Mouse (Mus musculus): ENCODE measurements around the gene Zfp426.

The Zfp426 gene

GRCm38 (mm10) chr9:20453647-20454046 is 38.9 kb downstream of the Zfp426 start:
- DNase-seq = no peak

DNA sequence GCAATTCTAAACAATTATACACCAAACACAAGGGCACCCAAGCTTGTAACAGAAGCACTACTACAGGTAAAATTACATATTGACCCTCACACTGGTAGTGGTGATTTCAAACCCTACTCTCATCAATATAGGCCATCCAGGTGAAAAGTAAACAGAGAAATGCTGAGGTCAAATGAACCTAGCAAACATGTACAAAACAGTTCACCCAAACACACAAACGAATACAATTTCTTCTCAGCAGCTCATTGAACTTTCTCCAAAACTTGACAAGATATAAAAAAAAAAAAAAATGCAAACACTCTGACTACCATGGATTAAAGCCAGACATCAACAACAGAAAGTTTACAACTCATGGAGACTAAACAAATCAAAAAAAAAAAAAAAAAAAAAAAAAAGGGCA is 41.1 kb downstream of the Zfp426 start:
- DNase-seq = no peak

GRCm38 (mm10) chr9:20443183-20443783 is 49.3 kb downstream of the Zfp426 start:
- no peak for DNase-seq

DNA sequence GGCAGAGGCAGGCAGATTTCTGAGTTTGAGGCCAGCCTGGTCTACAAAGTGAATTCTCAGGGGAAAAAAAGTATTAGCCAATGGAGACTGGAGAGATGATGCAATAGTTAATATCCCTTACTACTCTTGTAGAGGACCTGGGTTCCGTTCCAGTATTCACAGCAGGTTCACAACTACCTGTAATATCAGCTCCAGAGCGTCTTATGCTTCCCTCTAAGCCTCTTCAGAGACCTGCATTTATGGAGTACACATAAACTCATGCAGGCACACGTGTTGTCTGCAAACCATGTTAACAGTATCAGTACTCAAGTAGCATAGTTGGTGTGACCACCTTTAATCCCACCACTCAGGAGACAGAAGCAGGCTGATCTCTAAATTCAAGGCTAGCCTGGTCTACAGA is 62.5 kb downstream of the Zfp426 start:
- DNase-seq = no peak

All from right cerebral cortex, adult 18-20 months (tissue).